Mouse (Mus musculus) A20 (cell line): ENCODE data around the gene Rwdd3.

Source experiments
- DNase-seq: peaks from one replicate; pipeline ENCODE4 v3.0.0-alpha.2; 2011; ENCODE audit warnings: low read depth, low spot score

Gene Rwdd3

DNA sequence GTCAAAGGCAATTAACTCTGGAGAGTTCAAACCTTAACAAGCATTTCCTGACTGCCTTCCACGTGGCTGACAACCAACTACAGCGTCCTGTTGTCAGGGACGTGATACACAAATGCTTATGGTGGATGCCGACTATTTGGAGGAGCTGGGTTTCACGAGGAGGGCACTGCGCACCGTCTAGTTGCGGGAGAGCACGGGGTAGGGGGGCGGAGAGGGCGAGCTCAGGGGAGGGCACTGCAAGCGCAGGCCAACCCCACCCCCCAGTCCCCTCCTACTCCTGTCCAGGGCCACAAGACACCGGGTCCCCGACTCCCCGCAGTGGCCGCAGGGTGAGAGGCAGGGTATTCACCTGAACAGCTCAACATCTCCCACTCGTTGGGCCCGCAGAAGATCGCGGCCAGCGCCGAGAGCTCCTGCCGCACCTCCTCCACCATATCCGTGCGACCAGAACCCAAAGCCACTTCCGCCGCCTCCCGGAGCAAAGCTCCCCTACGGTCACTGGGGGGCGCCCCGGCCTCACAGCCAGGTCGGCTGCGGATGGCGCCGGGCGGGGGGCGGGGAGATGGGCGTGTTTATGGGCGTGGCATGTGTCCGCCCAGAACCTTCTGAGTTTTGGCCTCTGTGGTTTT lies at the start of gene Rwdd3:
Rwdd3 (minus strand) TSS at position 453 of the 629 bp plus-strand sequence.
- peak; percentile 95 for DNase-seq

GRCm38 (mm10) chr3:121217011-121217410 lies 45.5 kb upstream of the Rwdd3 start:
- DNase-seq = no peak

GRCm38 (mm10) chr3:121213501-121213900 lies 42.0 kb upstream of the Rwdd3 start:
- no peak for DNase-seq

DNA sequence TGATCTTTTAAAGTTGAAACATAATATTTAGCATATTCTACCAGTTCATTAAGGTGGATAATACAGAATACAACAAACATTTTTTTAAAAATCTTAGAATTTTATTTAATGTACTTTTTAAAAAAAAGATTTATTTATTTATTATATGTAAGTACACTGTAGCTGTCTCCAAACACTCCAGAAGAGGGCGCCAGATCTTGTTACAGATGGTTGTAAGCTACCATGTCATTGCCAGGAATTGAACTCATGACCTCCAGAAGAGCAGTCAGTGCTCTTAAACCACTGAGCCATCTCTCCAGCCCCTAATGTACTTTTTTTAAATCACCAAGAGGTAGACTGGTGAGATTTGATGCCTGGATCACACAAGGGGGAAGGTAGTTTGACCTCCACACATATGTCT lies 40.7 kb upstream of the Rwdd3 start:
- DNase-seq = peak; percentile 33

- no peak for DNase-seq
These were observed 37.5 kb upstream of the Rwdd3 start for GRCm38 (mm10) chr3:121208994-121209393.

DNA sequence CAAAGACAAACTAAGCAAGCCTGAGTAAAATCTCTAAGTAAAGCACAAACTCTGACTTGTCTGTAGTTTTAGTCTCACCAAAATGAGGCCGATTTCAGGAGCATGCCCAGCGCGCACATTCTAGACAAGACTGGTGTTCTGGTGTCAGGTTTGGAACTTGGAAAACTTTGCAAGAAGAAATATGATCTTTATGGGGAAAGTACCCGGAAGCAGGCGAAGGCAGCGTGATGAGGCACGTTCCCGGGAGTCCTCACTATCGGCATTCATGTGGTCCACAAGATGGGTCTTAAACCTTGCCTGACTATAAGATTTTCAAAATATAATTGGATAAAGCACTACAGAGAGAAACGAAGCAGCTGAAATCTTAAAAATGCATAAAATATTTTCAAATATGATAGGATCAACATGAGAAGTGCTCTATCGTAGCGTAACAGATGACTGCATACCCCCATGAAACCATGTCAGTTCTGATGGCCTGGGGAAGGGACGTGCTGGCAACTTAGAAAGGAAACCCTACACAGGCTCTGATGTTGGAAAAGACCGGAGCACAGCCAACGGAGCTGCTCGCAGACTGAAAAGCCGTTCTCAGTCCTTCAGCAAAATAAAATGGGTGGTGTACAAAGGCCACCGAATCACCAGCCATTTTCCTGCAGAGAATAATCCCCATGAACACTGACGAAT lies 34.8 kb upstream of the Rwdd3 start:
- no peak for DNase-seq

GRCm38 (mm10) chr3:121202638-121203037 lies 31.1 kb upstream of the Rwdd3 start:
- no peak for DNase-seq

DNA sequence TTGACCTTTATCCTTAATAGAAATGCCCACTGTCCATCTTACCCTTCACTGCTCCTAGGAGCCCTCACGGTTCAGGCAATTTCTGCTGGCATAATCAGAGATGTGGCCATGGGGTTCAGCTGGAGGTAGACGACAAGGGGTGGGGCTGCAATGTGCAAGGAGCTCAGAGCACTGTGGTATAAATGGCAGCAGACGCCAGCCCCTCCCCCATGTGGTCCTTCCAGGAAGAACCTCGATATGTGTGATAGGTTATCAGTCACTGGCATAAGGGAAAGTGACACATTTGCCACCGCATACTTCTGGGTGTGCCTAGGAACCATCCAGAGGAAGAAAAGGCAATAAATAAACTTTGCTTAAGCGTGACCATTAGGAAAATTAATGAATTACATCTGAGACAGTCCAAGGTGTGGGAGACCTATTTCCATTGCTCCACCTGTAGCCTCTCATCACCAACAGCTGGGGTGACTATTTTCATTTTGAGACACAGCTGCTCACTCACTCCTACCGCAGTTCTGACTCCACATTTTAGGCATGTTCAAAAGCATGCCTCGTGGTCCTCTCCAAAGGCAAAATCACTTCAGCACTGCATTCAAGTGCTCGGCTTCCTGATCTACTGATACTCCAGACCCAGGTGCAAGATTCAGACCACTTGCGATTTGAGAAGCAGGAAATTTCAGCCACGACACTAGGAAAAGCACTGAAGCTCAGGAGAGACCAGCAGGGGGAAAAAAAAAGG lies 29.7 kb upstream of the Rwdd3 start:
- DNase-seq = no peak

GRCm38 (mm10) chr3:121189199-121189598 lies 17.7 kb upstream of the Rwdd3 start:
- DNase-seq = no peak

DNA sequence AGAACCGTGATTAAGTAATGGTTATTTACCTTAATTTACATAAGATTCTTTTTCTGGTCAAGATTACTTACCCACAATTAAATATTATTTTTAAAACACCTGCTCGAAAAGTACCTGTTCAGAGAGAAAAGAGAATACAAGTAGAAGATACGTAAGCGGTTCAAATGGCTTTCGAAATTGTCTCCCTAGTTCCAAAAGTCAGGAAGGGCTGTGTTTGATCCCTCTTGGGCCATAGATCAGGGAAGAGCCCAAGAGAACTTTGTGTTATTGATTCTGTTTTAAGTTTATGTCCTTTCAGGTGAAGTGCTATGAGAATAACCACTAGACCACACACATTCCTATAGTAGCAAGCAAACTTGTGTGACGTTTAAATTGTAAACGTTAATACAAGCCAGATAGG lies 16.0 kb upstream of the Rwdd3 start:
- DNase-seq = no peak

DNA sequence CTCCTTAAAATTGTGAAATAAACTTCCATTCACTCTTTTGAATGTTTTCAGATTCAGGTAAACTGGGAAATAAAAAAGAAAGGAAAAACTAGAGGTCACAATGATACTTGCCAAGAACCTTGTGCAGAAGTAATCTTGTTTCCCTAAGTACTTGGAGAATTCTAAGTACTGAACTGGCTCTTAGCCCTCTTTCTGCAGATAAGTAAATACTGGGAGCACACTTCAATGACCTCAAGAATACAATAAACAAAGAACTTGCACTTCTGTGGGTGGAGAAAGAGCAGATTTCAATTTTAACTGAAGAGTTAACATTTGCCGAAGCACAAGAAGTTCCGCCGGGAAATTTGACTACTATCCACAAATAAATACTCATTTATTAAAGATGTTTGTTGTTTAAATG lies 15.4 kb upstream of the Rwdd3 start:
- DNase-seq = no peak

DNA sequence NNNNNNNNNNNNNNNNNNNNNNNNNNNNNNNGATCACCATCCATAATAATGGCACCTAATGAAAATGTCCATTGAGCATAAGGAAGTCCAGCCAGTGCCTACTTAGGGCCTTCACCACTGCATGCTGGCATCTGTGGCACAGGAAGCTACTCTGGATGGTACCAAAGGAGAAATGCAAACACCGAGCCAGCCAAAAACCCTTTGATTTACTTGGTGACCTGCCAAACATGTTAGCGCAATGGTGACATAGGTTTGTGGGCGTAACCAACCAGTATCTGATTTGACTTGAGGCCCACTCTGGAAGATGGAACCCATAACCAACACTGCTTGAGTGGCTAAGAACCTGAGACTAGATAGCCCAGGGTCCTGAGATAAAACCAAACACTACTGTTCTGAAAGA lies 13.7 kb upstream of the Rwdd3 start:
- DNase-seq = no peak

GRCm38 (mm10) chr3:121176011-121176410 lies 4.5 kb upstream of the Rwdd3 start:
- DNase-seq = no peak

DNA sequence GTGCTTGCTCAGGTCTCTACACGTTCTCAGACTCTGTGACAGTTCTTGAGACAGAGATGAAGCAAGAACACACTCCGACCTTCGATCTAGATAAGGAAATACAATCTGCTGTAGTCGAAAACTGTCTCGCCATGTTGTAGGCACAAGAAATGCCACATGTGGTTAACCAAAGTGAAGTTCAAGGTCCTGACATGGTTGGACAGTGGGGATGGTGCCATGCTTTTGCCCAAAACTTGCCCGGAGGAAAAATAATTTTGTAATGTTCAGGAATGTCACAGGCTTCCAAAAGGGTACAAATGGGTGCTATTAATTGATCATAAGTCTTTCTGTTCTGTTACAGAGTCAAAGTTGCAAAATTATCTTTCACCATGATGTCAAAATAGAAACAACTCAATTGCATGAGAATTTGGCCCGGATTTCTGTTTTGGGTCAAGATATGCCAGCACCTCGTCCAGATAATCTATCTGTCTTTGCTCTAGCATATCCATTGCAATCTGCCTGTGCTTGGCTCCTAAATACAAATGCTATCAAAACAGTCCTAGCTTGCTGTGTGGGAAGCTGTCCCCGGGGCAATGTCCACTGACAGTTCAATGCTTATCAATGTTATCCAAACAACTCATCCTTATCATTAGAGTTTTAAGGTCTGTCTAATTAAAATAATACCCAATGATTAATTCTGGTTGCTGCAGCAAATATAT lies 2.9 kb upstream of the Rwdd3 start:
- no peak for DNase-seq

GRCm38 (mm10) chr3:121172718-121173117 lies 1.2 kb upstream of the Rwdd3 start:
- DNase-seq = no peak

DNA sequence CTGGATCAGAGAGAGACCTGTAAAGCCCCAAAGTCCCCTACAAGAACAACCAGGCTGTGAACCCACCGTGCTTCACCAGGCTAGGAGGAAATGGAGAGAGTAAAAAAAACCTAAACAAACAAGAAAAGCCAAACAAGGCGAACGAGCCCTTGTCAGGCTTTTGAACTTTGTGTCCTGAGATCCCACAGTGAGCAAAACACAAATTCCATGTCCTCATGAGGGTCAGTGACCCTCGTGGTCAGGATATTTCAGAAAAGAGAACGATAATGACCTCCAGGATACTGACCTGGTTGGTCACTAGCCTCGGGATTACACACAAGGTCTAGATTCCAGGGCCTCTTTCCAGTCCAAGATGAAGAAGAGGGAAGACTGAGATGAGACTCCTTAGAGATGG lies 374 bp upstream of the Rwdd3 start:
- DNase-seq = no peak

- no peak for DNase-seq
These were observed 864 bp downstream of the Rwdd3 start for GRCm38 (mm10) chr3:121170631-121171030.

GRCm38 (mm10) chr3:121169092-121169942 lies 2.2 kb downstream of the Rwdd3 start:
- no peak for DNase-seq

GRCm38 (mm10) chr3:121168581-121168980 lies 2.9 kb downstream of the Rwdd3 start:
- DNase-seq = no peak

DNA sequence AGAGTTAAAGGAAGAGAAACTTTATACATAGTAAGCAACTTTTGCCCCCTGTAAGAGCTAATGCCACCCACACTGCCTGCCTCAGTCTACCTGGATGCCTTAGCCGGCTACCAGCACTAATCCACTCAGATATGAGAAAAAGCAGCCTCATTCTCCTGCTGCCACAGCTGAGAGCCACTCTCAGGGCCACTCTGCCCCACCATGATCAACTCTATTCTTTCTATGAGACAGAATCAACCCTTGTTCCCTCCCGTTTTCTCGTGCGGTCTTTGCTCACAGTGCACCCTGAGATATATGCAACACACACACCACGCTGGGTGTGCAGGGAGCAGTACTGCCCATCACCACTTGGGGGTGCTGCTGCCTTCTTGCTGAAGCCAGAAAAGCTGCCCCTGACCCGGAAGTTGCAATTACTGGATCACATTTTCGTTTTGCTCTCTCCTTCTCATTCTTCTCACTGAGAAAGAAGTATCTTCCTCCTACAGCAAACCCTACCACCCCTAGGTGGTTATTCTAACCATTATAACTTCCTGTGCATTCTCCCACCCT lies 8.2 kb downstream of the Rwdd3 start:
- peak; percentile 70 for DNase-seq

DNA sequence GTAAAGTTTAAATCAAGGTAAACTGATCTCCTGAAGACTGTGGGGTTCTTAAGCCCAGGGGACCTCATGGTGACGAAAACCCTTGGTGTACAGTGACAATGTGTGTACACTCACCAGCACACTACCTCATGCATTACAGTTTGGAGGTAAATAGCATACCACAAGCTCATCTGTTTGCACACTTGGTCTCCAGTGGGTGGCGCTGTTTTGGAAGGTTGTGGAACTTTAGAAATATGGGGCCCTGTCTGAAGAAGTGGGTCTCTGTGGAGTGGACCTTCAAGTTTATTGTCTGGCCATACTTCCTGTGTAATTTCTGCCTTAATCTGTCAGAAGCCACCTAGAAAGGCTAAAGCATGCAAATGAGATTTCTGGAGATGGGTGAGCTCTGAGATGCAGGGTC lies 9.8 kb downstream of the Rwdd3 start:
- peak; percentile 39 for DNase-seq
